Mouse (Mus musculus) embryonic facial prominence, embryonic 12.5 days (tissue): ENCODE measurements at regions not wholly inside any gene's neighbourhood (a gene's known extent, or its start where the extent isn't known, plus 50 kb on each side); places are given as distances from the start of the nearest gene placed in this dataset.

Source experiments
- ATAC-seq: fragments of 200-750 bp; cut with Nextera tagmentation; 2 replicates; pipeline ENCODE4 v1.8.0; 2017; ENCODE audit not compliant: insufficient number of reproducible peaks, insufficient read depth, low FRiP score, low TSS enrichment
- H3K27ac ChIP-seq: fragments of 300-500 bp; sonication (generic); 2 replicates; pipeline ENCODE4 v1.5.1; 2016; ENCODE audit warnings: mild to moderate bottlenecking
- H3K27me3 ChIP-seq: fragments of 300-500 bp; sonication (generic); 2 replicates; pipeline ENCODE4 v1.6.1; 2016; ENCODE audit warnings: mild to moderate bottlenecking, moderate library complexity
- H3K36me3 ChIP-seq: fragments of 300-500 bp; sonication (generic); 2 replicates; pipeline ENCODE4 v1.6.1; 2016; ENCODE audit warnings: mild to moderate bottlenecking
- H3K4me1 ChIP-seq: fragments of 300-500 bp; sonication (generic); 2 replicates; pipeline ENCODE4 v1.6.1; 2016
- H3K4me2 ChIP-seq: fragments of 300-500 bp; sonication (generic); replicated peaks from 2 replicates; pipeline ENCODE4 v1.6.1; 2016; ENCODE audit warnings: mild to moderate bottlenecking, moderate library complexity
- H3K4me3 ChIP-seq: fragments of 300-500 bp; sonication (generic); 2 replicates; pipeline ENCODE4 v1.5.1; 2016; ENCODE audit warnings: mild to moderate bottlenecking
- H3K9ac ChIP-seq: fragments of 300-500 bp; sonication (generic); 2 replicates; pipeline ENCODE4 v1.6.1; 2016; ENCODE audit warnings: mild to moderate bottlenecking, moderate library complexity
- H3K9me3 ChIP-seq: fragments of 300-500 bp; sonication (generic); 2 replicates; pipeline ENCODE4 v1.6.1; 2016; ENCODE audit warnings: mild to moderate bottlenecking, moderate library complexity
- WGBS: fragments of 180-500 bp; shearing (Covaris S2); methylation state at CpG from one replicate; pipeline ENCODE4 v1.1.7; 2016; 5-methylcytosine and 5-hydroxymethylcytosine counted together

GRCm38 (mm10) chr7:40258377-40258739 lies 639.8 kb upstream of the Vstm2b start:
- Histone ChIP-seq H3K36me3 (no peaks in the 10 kb centered on the region), H3K4me2 (no peak overlapping the region), H3K4me3 (no peak overlapping the region), H3K4me1 (no peaks in the 10 kb centered on the region), H3K9ac (no peak overlapping the region), H3K9me3 (no peaks in the 10 kb centered on the region), H3K27ac (no peak overlapping the region), H3K27me3 (no peaks in the 10 kb centered on the region)
- ATAC-seq, result no peak
- 60% methylated on average over 6 of the region's 6 CpGs for WGBS

- ATAC-seq, result no peak
- 14% methylated on average over 2 of the region's 2 CpGs for WGBS
- no peak overlapping the region for H3K4me3 ChIP-seq
These were observed 624.6 kb upstream of the Vstm2b start for GRCm38 (mm10) chr7:40273459-40274072.

GRCm38 (mm10) chr7:40275078-40275477 lies 623.0 kb upstream of the Vstm2b start:
- H3K4me1 ChIP-seq, result peaks cover 16% of the 10 kb centered on the region

More at GRCm38 (mm10) chr7:40273459-40274072, 624.6 kb upstream of the Vstm2b start:
- H3K9me3 ChIP-seq, result no peaks in the 10 kb centered on the region
- H3K4me1 ChIP-seq, result peaks cover 16% of the 10 kb centered on the region
- H3K27me3 ChIP-seq, result no peaks in the 10 kb centered on the region
- no peaks in the 10 kb centered on the region for H3K36me3 ChIP-seq
- no peak overlapping the region for H3K27ac ChIP-seq
- H3K9ac ChIP-seq, result no peak overlapping the region
- no peak overlapping the region for H3K4me2 ChIP-seq

GRCm38 (mm10) chr7:40275658-40276057 lies 622.5 kb upstream of the Vstm2b start:
- Histone ChIP-seq H3K36me3 (no peaks in the 10 kb centered on the region), H3K9ac (peak overlapping the region; percentile 15; the same call in 1 of the 2 replicates), H3K4me1 (peaks cover 16% of the 10 kb centered on the region), H3K4me2 (no peak overlapping the region), H3K27me3 (no peaks in the 10 kb centered on the region), H3K27ac (0 out of 2 replicates have a peak overlapping the region, but pooled peaks have one; percentile 17), H3K4me3 (no peak overlapping the region), H3K9me3 (no peaks in the 10 kb centered on the region)
- WGBS, result 15% methylated on average over 4 of the region's 4 CpGs
- 0 out of 2 replicates have a peak, but pooled peaks have one; percentile 57 for ATAC-seq

More at GRCm38 (mm10) chr7:40275078-40275477, 623.0 kb upstream of the Vstm2b start:
- Histone ChIP-seq H3K4me3 (no peak overlapping the region), H3K9ac (no peak overlapping the region), H3K9me3 (no peaks in the 10 kb centered on the region), H3K27ac (no peak overlapping the region), H3K36me3 (no peaks in the 10 kb centered on the region), H3K27me3 (no peaks in the 10 kb centered on the region), H3K4me2 (no peak overlapping the region)
- ATAC-seq, result no peak
- 65% methylated on average over 9 of the region's 9 CpGs for whole genome bisulfite sequencing

- Histone ChIP-seq H3K4me2 (no peak overlapping the region), H3K36me3 (no peaks in the 10 kb centered on the region), H3K27me3 (no peaks in the 10 kb centered on the region), H3K27ac (0 out of 2 replicates have a peak overlapping the region, but pooled peaks have one; percentile 17), H3K9me3 (no peaks in the 10 kb centered on the region), H3K4me3 (no peak overlapping the region), H3K4me1 (peaks cover 16% of the 10 kb centered on the region), H3K9ac (no peak overlapping the region)
- no peak for ATAC-seq
- WGBS, result 29% methylated on average over 5 of the region's 5 CpGs
These were observed 622.0 kb upstream of the Vstm2b start for GRCm38 (mm10) chr7:40276116-40276515.

- WGBS, result 90% methylated on average over 3 of the region's 3 CpGs
These were observed 608.0 kb upstream of the Vstm2b start for GRCm38 (mm10) chr7:40290166-40290565.

GRCm38 (mm10) chr7:40310558-40310957 lies 587.6 kb upstream of the Vstm2b start:
- Histone ChIP-seq H3K9me3 (0 out of 2 replicates have a peak, but pooled peaks cover 2% of the 10 kb centered on the region), H3K9ac (no peak overlapping the region), H3K27ac (no peak overlapping the region), H3K4me2 (no peak overlapping the region), H3K4me3 (no peak overlapping the region), H3K4me1 (no peaks in the 10 kb centered on the region), H3K27me3 (no peaks in the 10 kb centered on the region), H3K36me3 (no peaks in the 10 kb centered on the region)
- WGBS, result 26% methylated on average over 2 of the region's 2 CpGs
- no peak for ATAC-seq

More at GRCm38 (mm10) chr7:40290166-40290565, 608.0 kb upstream of the Vstm2b start:
- no peak overlapping the region for H3K4me3 ChIP-seq
- H3K9me3 ChIP-seq, result no peaks in the 10 kb centered on the region
- H3K4me2 ChIP-seq, result no peak overlapping the region
- no peaks in the 10 kb centered on the region for H3K36me3 ChIP-seq
- H3K9ac ChIP-seq, result no peak overlapping the region
- no peaks in the 10 kb centered on the region for H3K4me1 ChIP-seq
- no peak for ATAC-seq
- no peak overlapping the region for H3K27ac ChIP-seq
- no peaks in the 10 kb centered on the region for H3K27me3 ChIP-seq

- no peaks in the 10 kb centered on the region for H3K27me3 ChIP-seq
- no peak overlapping the region for H3K9ac ChIP-seq
- H3K4me1 ChIP-seq, result no peaks in the 10 kb centered on the region
- no peak overlapping the region for H3K4me3 ChIP-seq
- no peaks in the 10 kb centered on the region for H3K36me3 ChIP-seq
- 79% methylated on average over 1 of the region's 1 CpGs for WGBS
- H3K27ac ChIP-seq, result no peak overlapping the region
- H3K9me3 ChIP-seq, result no peaks in the 10 kb centered on the region
- H3K4me2 ChIP-seq, result no peak overlapping the region
- no peak for ATAC-seq
These were observed 577.0 kb upstream of the Vstm2b start for GRCm38 (mm10) chr7:40321171-40321570.

GRCm38 (mm10) chr7:40325188-40325705 lies 572.9 kb upstream of the Vstm2b start:
- no peaks in the 10 kb centered on the region for H3K4me1 ChIP-seq
- no peak overlapping the region for H3K4me3 ChIP-seq
- ATAC-seq, result no peak
- no peaks in the 10 kb centered on the region for H3K36me3 ChIP-seq
- no peaks in the 10 kb centered on the region for H3K27me3 ChIP-seq
- 79% methylated on average over 3 of the region's 3 CpGs for WGBS
- no peaks in the 10 kb centered on the region for H3K9me3 ChIP-seq
- no peak overlapping the region for H3K27ac ChIP-seq
- no peak overlapping the region for H3K9ac ChIP-seq
- no peak overlapping the region for H3K4me2 ChIP-seq

- Histone ChIP-seq H3K4me2 (no peak overlapping the region), H3K27me3 (no peaks in the 10 kb centered on the region), H3K9ac (no peak overlapping the region), H3K36me3 (no peaks in the 10 kb centered on the region), H3K4me3 (no peak overlapping the region), H3K4me1 (0 out of 2 replicates have a peak, but pooled peaks cover 3% of the 10 kb centered on the region), H3K27ac (no peak overlapping the region), H3K9me3 (no peaks in the 10 kb centered on the region)
- 30% methylated on average over 4 of the region's 4 CpGs for WGBS
- ATAC-seq, result no peak
These were observed 565.7 kb upstream of the Vstm2b start for GRCm38 (mm10) chr7:40332455-40332854.

- 64% methylated on average over 4 of the region's 4 CpGs for WGBS
- Histone ChIP-seq H3K36me3 (no peaks in the 10 kb centered on the region), H3K9ac (no peak overlapping the region), H3K4me3 (no peak overlapping the region), H3K4me2 (no peak overlapping the region), H3K9me3 (no peaks in the 10 kb centered on the region), H3K27me3 (no peaks in the 10 kb centered on the region), H3K27ac (no peak overlapping the region), H3K4me1 (no peaks in the 10 kb centered on the region)
- no peak for ATAC-seq
These were observed 545.8 kb upstream of the Vstm2b start for GRCm38 (mm10) chr7:40352306-40352705.

- Histone ChIP-seq H3K36me3 (no peaks in the 10 kb centered on the region), H3K9me3 (no peaks in the 10 kb centered on the region), H3K4me3 (no peak overlapping the region), H3K4me2 (no peak overlapping the region), H3K27ac (no peak overlapping the region), H3K27me3 (no peaks in the 10 kb centered on the region), H3K4me1 (no peaks in the 10 kb centered on the region), H3K9ac (no peak overlapping the region)
- ATAC-seq, result no peak
- WGBS, result 11% methylated on average over 2 of the region's 2 CpGs
These were observed 535.4 kb upstream of the Vstm2b start for GRCm38 (mm10) chr7:40362719-40363118.
